Mouse (Mus musculus) kidney, adult 2 months (tissue): ENCODE data around the gene St3gal2.

Experiments used
- CTCF ChIP-seq: fragments of 200-500 bp; conservative IDR thresholded peaks from 2 replicates; pipeline ENCODE4 v1.5.1; 2011; ENCODE audit warnings: low read depth, mild to moderate bottlenecking, control low read depth, low read length, moderate library complexity, mixed read lengths; ENCODE audit not compliant: insufficient read depth, insufficient read length
- POLR2A ChIP-seq: fragments of 200-500 bp; IDR thresholded peaks from one replicate; pipeline ENCODE4 v1.6.1; 2011; ENCODE audit warnings: low read depth, low read length, control low read depth

DNA sequence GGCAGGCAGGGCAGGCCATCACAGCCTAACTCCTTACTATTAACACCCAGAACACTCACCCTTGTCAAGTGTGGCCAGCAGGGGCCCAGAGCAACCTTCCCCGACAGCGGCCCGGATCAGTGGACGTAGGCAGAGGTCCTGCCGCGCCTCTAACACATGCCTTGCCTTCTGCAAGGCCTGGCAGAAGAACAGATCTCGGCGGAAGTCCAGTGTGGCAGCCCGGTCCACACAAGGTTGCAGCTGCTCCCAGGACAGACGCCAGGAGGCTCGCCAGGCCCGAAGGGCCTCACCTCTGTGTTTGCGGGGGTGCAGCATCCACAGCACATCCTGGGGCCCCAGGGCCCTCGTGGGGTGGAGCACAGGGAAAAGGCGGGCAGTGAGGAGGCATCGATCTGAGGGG is 30.9 kb upstream of the St3gal2 start:
- TF ChIP-seq POLR2A, result no peak
- no peak for TF ChIP-seq CTCF
